Mouse (Mus musculus) lung, embryonic 14.5 days (tissue): ENCODE data around the gene Trim39. TPM values are rescaled to one million over a fixed set of nuclear protein-coding genes. Genes with fewer than 3 reads are reported as not detected.

Experiments used
- ATAC-seq: fragments of 200-750 bp; cut with Nextera tagmentation; 2 replicates; pipeline ENCODE4 v1.8.0; 2017; ENCODE audit warnings: mild to moderate bottlenecking, moderate TSS enrichment, moderate library complexity; ENCODE audit not compliant: insufficient read depth
- DNase-seq: peaks from one replicate; pipeline ENCODE4 v3.0.0-alpha.2; 2015
- H3K27ac ChIP-seq: fragments of 300-500 bp; sonication (generic); 2 replicates; pipeline ENCODE4 v1.5.1; 2014; ENCODE audit warnings: low read depth, mild to moderate bottlenecking, moderate library complexity
- H3K27me3 ChIP-seq: fragments of 300-500 bp; sonication (generic); 2 replicates; pipeline ENCODE4 v1.6.1; 2014; ENCODE audit warnings: low read length, control low read depth; ENCODE audit not compliant: insufficient read depth
- H3K36me3 ChIP-seq: fragments of 300-500 bp; sonication (generic); 2 replicates; pipeline ENCODE4 v1.6.1; 2014; ENCODE audit warnings: control low read depth; ENCODE audit not compliant: insufficient read depth
- H3K4me1 ChIP-seq: fragments of 300-500 bp; sonication (generic); 2 replicates; pipeline ENCODE4 v1.6.1; 2014; ENCODE audit warnings: antibody characterized with exemption, control low read depth; ENCODE audit not compliant: insufficient read depth
- H3K4me2 ChIP-seq: fragments of 300-500 bp; sonication (generic); 2 replicates; pipeline ENCODE4 v1.6.1; 2014; ENCODE audit warnings: mild to moderate bottlenecking
- H3K4me3 ChIP-seq: fragments of 300-500 bp; sonication (generic); 2 replicates; pipeline ENCODE4 v1.5.1; 2014; ENCODE audit warnings: low read depth, low read length
- H3K9ac ChIP-seq: fragments of 300-500 bp; sonication (generic); 2 replicates; pipeline ENCODE4 v1.6.1; 2014
- H3K9me3 ChIP-seq: fragments of 300-500 bp; sonication (generic); 2 replicates; pipeline ENCODE4 v1.6.1; 2016; ENCODE audit warnings: low read depth, low read length, control low read depth
- CTCF ChIP-seq: IDR thresholded peaks from 2 replicates; pipeline ENCODE4 v1.5.1; 2016; ENCODE audit warnings: antibody characterized with exemption, low read depth
- WGBS: fragments of 180-500 bp; shearing (Covaris S2); extraction: QIAGEN DNeasy Blood & Tissue Kit; methylation state at CpG from one replicate; pipeline ENCODE4 v1.1.7; 2014; 5-methylcytosine and 5-hydroxymethylcytosine counted together
- polyA plus RNA-seq: library from polyadenylated mRNA; unstranded; fragments of >200 nt; fragmentation: Nextera tagmentation; extraction: Ambion mirVana; gene quantifications from 2 replicates; pipeline ENCODE4 v1.2.1, GENCODE M21; 2014

The Trim39 gene
- polyA plus RNA-seq, 1 experiment from 2014 or later: 15.9 TPM

DNA sequence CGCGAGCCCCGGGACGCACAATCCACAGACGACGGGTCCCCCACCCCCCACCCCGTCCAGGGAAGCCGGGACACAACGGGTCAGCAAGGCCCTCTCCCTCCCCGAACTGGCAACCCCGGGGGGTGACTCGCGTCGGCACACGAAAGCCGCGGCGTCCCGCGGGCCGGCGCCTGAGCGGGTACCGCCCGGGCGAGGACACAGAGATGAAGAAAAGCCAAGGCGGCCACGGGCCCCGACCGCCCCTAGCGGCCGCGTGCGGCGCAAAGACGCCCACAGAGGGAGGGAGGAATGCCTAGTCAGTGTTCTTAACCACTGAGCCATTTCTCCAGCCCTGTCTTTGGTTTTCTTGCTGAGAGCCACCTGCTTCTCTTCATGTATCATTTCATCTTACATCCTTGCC lies 40.7 kb downstream of the Trim39 start:
- Histone ChIP-seq H3K36me3 (no peaks in the 10 kb centered on the region), H3K9ac (no peak overlapping the region), H3K27me3 (peaks cover 26% of the 10 kb centered on the region; the same call in 1 of the 2 replicates), H3K4me1 (no peaks in the 10 kb centered on the region), H3K4me2 (no peak overlapping the region), H3K4me3 (no peak overlapping the region), H3K9me3 (no peaks in the 10 kb centered on the region), H3K27ac (no peak overlapping the region)
- peak; percentile 74 for TF ChIP-seq CTCF
- DNase-seq: peak; percentile 97
- 7% methylated on average over 36 of the region's 36 CpGs for WGBS
- no peak for ATAC-seq

DNA sequence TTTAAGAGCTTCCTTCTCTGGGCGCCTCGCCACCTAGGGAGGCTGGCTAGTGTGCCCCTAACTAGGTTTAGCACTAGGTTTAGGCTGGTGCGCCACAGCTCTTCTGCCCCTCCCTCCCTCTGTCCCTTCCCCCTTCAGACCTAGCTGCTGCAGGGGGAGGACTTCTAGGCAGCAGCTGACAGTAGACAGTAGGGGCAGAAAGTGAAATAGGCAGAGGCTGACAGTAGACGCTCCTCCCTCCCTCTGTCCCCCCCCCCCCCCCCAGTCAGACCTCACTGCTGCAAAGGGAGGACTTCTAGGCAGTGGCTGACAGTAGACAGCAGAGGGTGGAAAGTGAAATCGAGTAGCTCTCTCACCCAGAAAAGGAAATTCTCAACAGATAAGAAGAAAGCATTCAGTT lies 43.0 kb downstream of the Trim39 start:
- H3K4me2 ChIP-seq: no peak overlapping the region
- H3K9ac ChIP-seq: no peak overlapping the region
- peaks cover 37% of the 10 kb centered on the region for H3K27me3 ChIP-seq
- WGBS: 5% methylated on average over 5 of the region's 5 CpGs
- DNase-seq: no peak
- no peak for TF ChIP-seq CTCF
- no peaks in the 10 kb centered on the region for H3K36me3 ChIP-seq
- H3K4me3 ChIP-seq: no peak overlapping the region
- H3K4me1 ChIP-seq: no peaks in the 10 kb centered on the region
- ATAC-seq: no peak
- H3K9me3 ChIP-seq: no peaks in the 10 kb centered on the region
- no peak overlapping the region for H3K27ac ChIP-seq

DNA sequence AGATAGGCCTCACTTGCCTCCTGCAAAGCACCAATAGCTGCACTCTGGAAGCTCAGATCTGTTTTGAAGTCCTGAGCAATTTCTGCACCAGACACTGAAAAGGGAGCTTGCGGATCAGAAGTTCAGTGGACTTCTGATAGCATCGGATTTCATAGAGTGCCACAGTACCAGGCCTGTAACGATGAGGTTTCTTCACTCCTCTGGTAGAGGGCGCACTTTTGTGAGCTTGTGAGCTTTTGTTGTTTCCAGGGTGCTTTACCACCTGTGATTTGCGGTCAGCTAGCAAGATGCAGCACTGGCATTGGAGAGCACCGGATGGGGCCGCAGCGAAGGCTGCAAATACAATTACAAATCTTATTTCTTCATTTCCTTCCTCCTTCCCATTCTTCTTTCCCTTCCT lies 45.1 kb downstream of the Trim39 start:
- Histone ChIP-seq H3K27me3 (peaks cover 42% of the 10 kb centered on the region), H3K9me3 (no peaks in the 10 kb centered on the region), H3K4me3 (no peak overlapping the region), H3K36me3 (no peaks in the 10 kb centered on the region), H3K27ac (no peak overlapping the region), H3K9ac (no peak overlapping the region), H3K4me2 (no peak overlapping the region), H3K4me1 (no peaks in the 10 kb centered on the region)
- 12% methylated on average over 8 of the region's 8 CpGs for WGBS
- ATAC-seq (no peak), DNase-seq (peak; percentile 48)
- peak; percentile 51 for TF ChIP-seq CTCF

DNA sequence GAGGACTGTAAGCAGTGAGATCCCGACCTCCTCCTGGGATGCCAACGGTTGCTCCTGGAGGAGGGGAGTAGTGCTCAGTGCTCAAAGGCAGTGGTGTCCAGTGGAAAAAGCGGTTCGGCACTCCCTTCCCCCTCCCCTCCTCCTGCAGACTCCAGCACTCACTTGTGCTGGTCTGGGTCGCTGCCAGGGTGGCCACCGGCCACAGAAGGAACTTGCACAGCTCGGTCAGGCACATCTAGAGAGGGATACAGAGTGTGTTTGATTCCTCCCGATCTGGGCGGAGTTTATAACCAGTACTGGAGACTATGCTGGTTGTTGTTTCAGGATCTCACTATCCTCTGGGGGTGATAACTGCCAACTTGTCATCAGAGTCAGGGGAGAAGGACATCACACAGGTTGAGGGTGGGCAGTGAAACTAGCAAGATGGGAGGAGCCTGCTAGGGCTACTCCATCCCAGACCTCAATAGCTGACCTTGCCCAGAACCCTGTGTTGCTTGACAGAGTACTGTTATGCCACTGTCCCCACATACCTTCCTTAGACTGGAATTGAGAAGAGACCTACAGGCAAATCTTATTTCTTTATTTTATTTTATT lies 46.7 kb downstream of the Trim39 start:
- peak overlapping the region; percentile 21 for H3K4me2 ChIP-seq
- DNase-seq: no peak
- H3K36me3 ChIP-seq: no peaks in the 10 kb centered on the region
- no peak overlapping the region for H3K9ac ChIP-seq
- H3K9me3 ChIP-seq: no peaks in the 10 kb centered on the region
- H3K4me1 ChIP-seq: no peaks in the 10 kb centered on the region
- ATAC-seq: peak; percentile 31; the same call in 1 of the 2 replicates
- H3K4me3 ChIP-seq: no peak overlapping the region
- 10% methylated on average over 9 of the region's 9 CpGs for WGBS
- H3K27ac ChIP-seq: no peak overlapping the region
- TF ChIP-seq CTCF: no peak
- H3K27me3 ChIP-seq: peaks cover 39% of the 10 kb centered on the region

DNA sequence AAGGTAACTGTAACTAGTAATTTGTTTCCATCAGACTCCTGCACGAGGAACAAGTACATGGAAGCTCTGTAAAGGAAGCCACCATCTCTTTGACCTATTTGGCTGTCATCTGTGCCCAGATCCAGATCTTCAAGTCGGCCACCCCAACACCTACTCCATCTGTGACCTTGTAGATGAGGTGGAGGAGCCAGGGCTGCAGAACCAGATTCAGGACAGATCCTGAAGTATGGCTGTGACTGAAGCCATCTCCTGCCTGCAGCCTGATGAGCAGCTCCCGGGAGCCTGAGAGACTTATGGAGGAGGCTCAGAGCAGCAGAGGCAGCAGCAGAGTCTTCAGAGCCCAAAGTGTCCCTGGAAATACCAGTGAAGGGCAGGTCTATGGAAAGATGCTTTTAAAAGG lies 47.6 kb downstream of the Trim39 start:
- no peak for DNase-seq

DNA sequence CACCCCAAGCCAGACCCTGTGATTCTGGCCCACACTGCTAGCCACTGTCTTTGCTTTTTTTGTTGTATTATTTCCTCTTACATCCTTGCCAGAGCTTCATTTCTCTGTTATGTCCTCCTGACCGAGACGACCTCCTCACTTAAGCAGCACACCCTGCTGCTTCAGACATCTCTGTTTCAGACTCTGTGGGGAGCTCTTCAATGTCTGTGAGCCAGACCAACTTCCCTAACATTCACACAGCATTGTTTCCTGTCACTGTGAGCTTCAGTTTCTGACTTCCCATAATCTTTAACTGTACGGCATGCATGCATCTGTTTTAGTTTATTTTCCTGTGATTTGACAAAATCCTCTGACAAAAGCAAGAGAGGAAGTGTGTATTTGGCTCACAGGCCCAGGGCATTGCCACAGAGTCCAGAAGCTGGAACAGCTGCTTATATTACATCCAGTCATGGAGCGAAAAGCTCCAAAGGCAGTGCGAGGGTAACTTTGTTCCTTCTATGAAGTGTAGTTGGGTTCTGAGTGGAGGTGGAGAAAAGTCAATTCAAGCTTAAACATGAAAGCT lies 53.4 kb downstream of the Trim39 start:
- Histone ChIP-seq H3K9ac (no peak overlapping the region), H3K27ac (no peak overlapping the region), H3K4me1 (no peaks in the 10 kb centered on the region; the same call in 1 of the 2 replicates), H3K36me3 (no peaks in the 10 kb centered on the region), H3K4me2 (no peak overlapping the region), H3K4me3 (no peak overlapping the region), H3K9me3 (no peaks in the 10 kb centered on the region), H3K27me3 (peaks cover 41% of the 10 kb centered on the region)
- no peak for TF ChIP-seq CTCF
- DNase-seq (no peak), ATAC-seq (no peak)
- 61% methylated on average over 5 of the region's 5 CpGs for WGBS

More for the DNA sequence above, 47.6 kb downstream of the Trim39 start:
- Histone ChIP-seq H3K4me1 (no peaks in the 10 kb centered on the region), H3K9ac (no peak overlapping the region), H3K9me3 (no peaks in the 10 kb centered on the region), H3K27ac (no peak overlapping the region), H3K36me3 (no peaks in the 10 kb centered on the region), H3K4me3 (no peak overlapping the region), H3K27me3 (peaks cover 32% of the 10 kb centered on the region), H3K4me2 (no peak overlapping the region)
- no peak for TF ChIP-seq CTCF
- 39% methylated on average over 3 of the region's 3 CpGs for WGBS
- ATAC-seq: no peak

DNA sequence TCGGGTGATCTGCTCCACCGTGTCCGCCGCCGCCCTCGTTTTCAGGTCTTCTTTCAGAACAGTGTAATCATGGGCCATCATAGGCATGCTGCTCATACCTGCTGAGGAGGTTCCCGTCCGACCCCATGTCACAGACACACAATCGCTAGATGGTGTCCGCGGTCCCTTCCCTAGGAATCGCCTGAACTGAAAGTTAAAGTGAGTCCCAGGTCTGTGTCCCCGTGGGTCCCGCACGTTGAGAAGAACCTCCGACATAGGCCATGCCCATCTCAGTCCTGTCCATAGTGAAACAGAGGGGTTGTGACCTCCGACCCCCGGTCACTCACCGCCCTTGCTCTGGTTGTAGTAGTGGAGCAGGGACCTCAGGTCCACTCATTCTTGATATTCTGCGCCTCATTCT lies 56.5 kb downstream of the Trim39 start:
- Histone ChIP-seq H3K4me1 (no peaks in the 10 kb centered on the region; the same call in 1 of the 2 replicates), H3K4me3 (peak overlapping the region; percentile 8; the same call in 1 of the 2 replicates), H3K9me3 (no peaks in the 10 kb centered on the region), H3K27ac (no peak overlapping the region), H3K9ac (no peak overlapping the region), H3K27me3 (peaks cover 43% of the 10 kb centered on the region), H3K4me2 (peak overlapping the region; percentile 36; the same call in 1 of the 2 replicates), H3K36me3 (no peaks in the 10 kb centered on the region)
- WGBS: 5% methylated on average over 20 of the region's 20 CpGs
- ATAC-seq (no peak), DNase-seq (no peak)
- no peak for TF ChIP-seq CTCF

Other genes starting within 250 kb of the Trim39 start
- 3.9 and 4.4 TPM in 2 replicates for gene H2-T23, start 239.4 kb downstream of the Trim39 start, polyA plus RNA-seq
- gene H2-T22, start 229.5 kb downstream of the Trim39 start, polyA plus RNA-seq: 16.0 and 16.8 TPM in 2 replicates
- gene Gm6034, start 229.3 kb downstream of the Trim39 start, polyA plus RNA-seq: not detected in 2 replicates
- gene Gm11127, start 213.9 kb downstream of the Trim39 start, polyA plus RNA-seq: not detected in 2 replicates
- not detected in 2 replicates for gene Gm19684, start 150.6 kb downstream of the Trim39 start, polyA plus RNA-seq
- gene Gm7030, start 142.8 kb downstream of the Trim39 start, polyA plus RNA-seq: not detected in 2 replicates
- gene Gm8909, start 103.7 kb downstream of the Trim39 start, polyA plus RNA-seq: 44.4 and 51.4 TPM in 2 replicates
- gene H2-T3, start 82.0 kb downstream of the Trim39 start, polyA plus RNA-seq: 1.3 and 1.4 TPM in 2 replicates
- gene Rpp21, start 14.2 kb downstream of the Trim39 start, polyA plus RNA-seq: 188 and 195 TPM in 2 replicates
- 0.23 TPM in 1 of 2 replicates, not detected in the other for gene H2-M10.2, start 14.2 kb upstream of the Trim39 start, polyA plus RNA-seq
- gene H2-M10.1, start 53.9 kb upstream of the Trim39 start, polyA plus RNA-seq: not detected in 2 replicates
- not detected in 2 replicates for gene H2-M10.3, start 96.2 kb upstream of the Trim39 start, polyA plus RNA-seq
- gene H2-M10.4, start 190.1 kb upstream of the Trim39 start, polyA plus RNA-seq: not detected in 2 replicates